Mouse (Mus musculus): ENCODE measurements around the gene Ppy.

DNA sequence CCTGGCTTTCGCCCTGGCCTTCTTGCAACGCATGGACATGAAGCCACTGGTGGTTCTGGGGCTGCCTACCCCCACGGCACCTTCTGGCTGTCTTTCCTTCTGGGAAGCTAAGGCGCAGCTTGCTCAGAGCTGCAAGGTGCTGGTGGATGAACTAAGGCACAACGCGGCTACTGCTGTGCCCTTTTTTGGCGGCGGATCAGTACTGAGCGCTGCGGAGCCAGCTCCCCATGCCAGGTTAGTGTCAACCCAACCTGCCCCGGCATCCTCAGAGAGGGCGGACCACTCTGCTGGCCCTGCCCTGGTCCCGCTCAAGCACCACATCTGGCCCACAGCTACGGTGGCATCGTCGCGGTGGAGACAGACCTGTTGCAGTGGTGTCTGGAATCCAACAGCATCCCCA, 45.4 kb upstream of the Ppy start:
- TF ChIP-seq POLR2A (IDR thresholded peaks at IDR 0.05; ENCODE audit: borderline replicate concordance, extremely low read depth, insufficient read depth, insufficient read length, poor library complexity, severe bottlenecking) (no peak), CTCF (IDR thresholded peaks at IDR 0.05; ENCODE audit: borderline replicate concordance, extremely low read depth, insufficient read depth, insufficient read length) (no peak)
